Mouse (Mus musculus): ENCODE data around the gene AU022252. TPM values are rescaled to one million over a fixed set of nuclear protein-coding genes. Genes with fewer than 3 reads are reported as not detected.

AU022252 gene
- total RNA-seq, 2 experiments from 2014 or later, result 29.7 to 36.2 TPM

Other genes with a start within 250 kb of the AU022252 start
- gene Slc2a1, start 124.0 kb downstream of the AU022252 start, total RNA-seq (2021), result 10 to 100 TPM; 33.5 to 34.1 TPM
- 1 to 10 TPM; 4.5 to 8.7 TPM for gene Zfp691, start 58.5 kb downstream of the AU022252 start, total RNA-seq (2021)
- 1 to 10 TPM in 1 of 2 experiments, under 1 TPM in 1; 0.40 to 1.0 TPM for gene Ermap, start 42.7 kb downstream of the AU022252 start, total RNA-seq (2021)
- gene Svbp, start 37.4 kb downstream of the AU022252 start, total RNA-seq (2021), result 10 to 100 TPM; 72.9 to 79.6 TPM
- under 1 TPM; 0.38 to 0.48 TPM for gene Tmem269, start 14.5 kb downstream of the AU022252 start, total RNA-seq (2021)
- 10 to 100 TPM; 10.9 to 12.4 TPM for gene P3h1, start 203 bp upstream of the AU022252 start, total RNA-seq (2021)
- under 1 TPM; 0.12 to 0.14 TPM for gene Cldn19, start 22.7 kb upstream of the AU022252 start, total RNA-seq (2021)
- 1,000 to 10,000 TPM; 1,087 to 1,125 TPM for gene Ybx1, start 61.9 kb upstream of the AU022252 start, total RNA-seq (2021)
- 10 to 100 TPM; 26.2 to 27.3 TPM for gene Ppih, start 87.8 kb upstream of the AU022252 start, total RNA-seq (2021)
- 10 to 100 TPM; 20.5 to 21.3 TPM for gene Ccdc30, start 182.8 kb upstream of the AU022252 start, total RNA-seq (2021)
- gene Ppcs, start 189.7 kb upstream of the AU022252 start, total RNA-seq (2021), result 1 to 10 TPM; 5.0 to 5.8 TPM
- gene Zmynd12, start 190.1 kb upstream of the AU022252 start, total RNA-seq (2021), result under 1 TPM; 0.26 to 0.40 TPM